Mouse (Mus musculus) adrenal gland, adult 2 months (tissue): ENCODE results near the gene Mmp10. TPM values are rescaled to one million over a fixed set of nuclear protein-coding genes. Genes with fewer than 3 reads are reported as not detected.

ENCODE experiments used
- DNase-seq: peaks from one replicate; pipeline ENCODE4 v3.0.0; 2021
- long read RNA-seq: library from polyadenylated mRNA; stranded (forward); transcript quantifications from one replicate; pipeline ENCODE4 v2.0.0, GENCODE M21; 2021
- polyA plus RNA-seq: library from polyadenylated mRNA; depleted of rRNA; stranded (reverse); fragments of >200 nt; gene quantifications from 2 replicates; pipeline ENCODE4 v1.2.3, GENCODE M21; 2012; rRNA removed
- total RNA-seq, 2 experiments: library from RNA; stranded (reverse); gene quantifications; 2 replicates each; pipeline ENCODE4 v1.2.3; 2021

The Mmp10 gene
- not detected for total RNA-seq
- polyA plus RNA-seq: not detected in 2 replicates
- long read RNA-seq: 0 reads

DNA sequence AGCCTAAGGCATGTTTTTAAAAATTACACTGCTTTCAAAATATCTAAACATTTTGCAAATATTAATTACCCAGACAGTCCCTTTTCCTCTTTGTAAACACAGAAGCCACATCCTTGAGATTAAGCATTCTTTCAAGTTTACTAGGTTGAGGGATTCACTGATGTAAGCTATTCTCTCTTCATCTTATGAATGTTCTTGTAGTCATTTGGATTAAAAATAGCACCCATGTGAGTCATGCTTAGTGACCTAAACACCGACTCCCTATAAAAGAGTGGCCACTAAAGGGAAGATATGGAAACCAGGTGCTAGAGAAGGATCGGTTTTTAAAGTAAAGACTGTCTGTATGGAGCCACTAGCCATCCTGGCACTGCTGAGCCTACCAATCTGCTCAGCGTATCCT, at the start of gene Mmp10:
Gene Mmp10 (plus strand): TSS at position 302 of the 400 bp plus-strand sequence.
- no peak for DNase-seq

DNA sequence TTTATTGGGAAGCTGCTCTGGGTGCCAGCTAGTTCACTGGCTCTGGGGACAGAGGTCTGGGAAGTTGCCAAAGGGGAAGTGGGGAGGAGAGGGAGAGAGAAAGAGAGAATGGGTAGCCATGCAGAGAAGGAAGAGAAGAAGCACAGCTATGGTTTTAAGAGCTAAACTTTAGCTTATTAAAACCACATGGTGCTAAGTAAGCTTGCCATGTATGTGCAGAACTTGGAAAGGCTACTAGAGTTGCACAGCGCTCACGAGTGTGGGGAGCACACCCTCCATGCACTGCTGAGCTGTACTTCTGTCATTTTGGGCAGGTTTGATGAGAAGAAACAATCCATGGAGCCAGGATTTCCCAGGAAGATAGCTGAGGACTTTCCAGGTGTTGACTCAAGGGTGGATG, 48.9 kb upstream of the Mmp10 start:
- DNase-seq: no peak

GRCm38 (mm10) chr9:7470262-7470661, 31.9 kb upstream of the Mmp10 start:
- DNase-seq: no peak

GRCm38 (mm10) chr9:7483684-7484394, 18.3 kb upstream of the Mmp10 start:
- DNase-seq: no peak

- DNase-seq: no peak
Observed at GRCm38 (mm10) chr9:7501138-7501537, 1.0 kb upstream of the Mmp10 start.

GRCm38 (mm10) chr9:7507321-7507876, 5.2 kb downstream of the Mmp10 start:
- DNase-seq: no peak

DNA sequence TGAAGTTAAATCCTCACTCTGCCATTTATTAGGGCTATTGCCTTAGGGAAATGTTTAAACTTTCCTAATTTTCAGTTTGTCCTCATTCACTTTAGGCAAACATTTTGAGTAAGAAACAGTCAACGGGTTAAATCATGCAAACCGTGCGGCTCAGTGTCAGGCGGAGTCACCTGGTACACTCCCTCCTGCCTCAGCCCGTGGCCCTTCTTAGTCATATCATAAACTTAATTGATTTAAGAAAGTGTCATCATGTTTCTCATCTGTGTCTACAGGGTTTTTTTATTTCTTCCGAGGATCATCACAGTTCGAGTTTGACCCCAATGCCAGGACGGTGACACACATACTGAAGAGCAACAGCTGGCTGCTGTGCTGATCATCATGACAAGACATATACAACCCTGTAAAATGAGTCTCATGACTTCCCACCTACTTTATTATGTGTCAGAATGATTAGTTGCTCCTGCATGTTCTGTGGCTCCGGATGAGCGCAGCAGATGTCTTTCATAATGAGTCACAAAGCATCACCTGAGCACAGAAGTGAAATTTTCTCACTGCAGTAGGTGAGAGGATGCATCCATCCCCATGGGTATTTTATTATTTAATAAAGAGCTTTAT, 7.6 kb downstream of the Mmp10 start:
- no peak for DNase-seq

- DNase-seq: no peak
Observed at GRCm38 (mm10) chr9:7517944-7518571, 15.9 kb downstream of the Mmp10 start.

DNA sequence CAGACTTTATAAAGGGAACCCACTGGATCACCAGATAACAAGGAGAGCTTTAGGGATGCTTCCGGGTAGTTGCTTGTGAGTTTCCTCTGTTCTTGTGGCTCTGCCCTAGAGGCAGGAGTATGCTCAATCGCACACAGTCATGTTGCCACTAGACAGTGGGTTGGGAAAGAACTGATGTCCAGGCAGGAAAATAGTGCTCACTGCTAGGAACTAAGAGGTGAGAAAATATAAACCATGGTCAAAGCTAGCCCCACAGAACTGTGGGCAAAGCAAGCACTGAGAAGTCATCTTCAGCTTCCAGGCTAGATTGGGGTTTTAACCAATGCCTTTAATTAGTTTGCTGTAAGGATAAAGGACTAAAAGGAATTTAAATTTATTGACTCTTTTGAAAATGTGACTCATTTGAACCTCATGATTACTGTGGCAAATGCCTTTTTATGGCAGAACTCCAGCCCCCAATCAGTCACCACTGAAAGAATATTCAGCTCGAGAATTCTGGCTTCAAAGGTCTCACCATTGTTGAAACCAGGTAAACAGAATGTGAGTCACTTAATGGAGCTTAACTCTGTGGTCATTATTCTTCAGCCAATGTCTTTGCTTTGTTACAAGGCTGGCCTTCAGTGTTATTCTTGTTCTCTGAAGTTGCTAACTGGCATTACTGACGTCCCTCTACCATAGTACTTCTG, 24.2 kb downstream of the Mmp10 start:
- DNase-seq: peak; percentile 24

GRCm38 (mm10) chr9:7542763-7543162, 40.6 kb downstream of the Mmp10 start:
- DNase-seq: no peak

DNA sequence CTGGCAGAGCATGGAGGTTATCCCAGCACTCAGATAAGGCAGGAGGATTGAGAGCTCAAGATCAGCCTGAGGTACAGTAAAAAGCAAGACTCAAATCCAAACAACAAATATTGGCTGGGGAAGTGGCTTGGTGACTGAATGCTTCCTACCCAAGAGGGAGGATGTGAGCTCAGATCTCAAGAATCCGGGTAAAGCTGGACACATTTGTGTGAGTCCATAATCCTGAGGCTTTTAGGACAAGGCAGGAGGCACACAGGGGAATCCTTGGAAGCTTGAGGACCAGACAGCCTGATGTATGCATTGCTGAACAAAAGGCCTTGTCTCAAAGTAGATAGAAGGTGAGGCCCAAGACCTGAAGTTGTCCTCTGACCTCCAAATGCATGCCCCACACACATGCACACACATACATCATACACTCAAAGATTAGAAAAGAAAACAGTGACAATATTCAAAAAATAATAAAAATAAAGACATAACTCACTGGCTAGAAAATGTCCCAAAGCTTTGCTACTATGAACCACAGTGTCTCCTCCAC, 42.8 kb downstream of the Mmp10 start:
- no peak for DNase-seq

- peak; percentile 24 for DNase-seq
Observed at GRCm38 (mm10) chr9:7545471-7545870, 43.3 kb downstream of the Mmp10 start.

DNA sequence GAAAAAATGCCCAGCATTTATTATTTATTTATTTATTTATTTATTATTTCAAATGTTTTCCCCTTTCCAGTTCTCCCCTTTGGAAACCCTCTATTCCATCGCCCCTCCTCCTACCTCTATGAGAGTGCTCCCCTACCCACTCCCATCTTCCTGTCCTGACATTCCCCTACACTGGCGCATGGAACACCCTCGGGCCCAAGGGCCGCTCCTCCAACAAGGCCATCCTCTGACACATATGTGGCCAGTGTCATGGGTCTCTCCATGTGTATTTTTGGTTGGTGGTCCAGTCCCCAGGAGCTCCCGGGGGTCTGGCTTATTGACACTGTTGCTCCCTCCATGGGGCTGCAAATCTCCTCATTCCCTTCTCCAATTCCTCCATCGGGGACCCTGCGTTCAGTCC, 43.8 kb downstream of the Mmp10 start:
- no peak for DNase-seq

DNA sequence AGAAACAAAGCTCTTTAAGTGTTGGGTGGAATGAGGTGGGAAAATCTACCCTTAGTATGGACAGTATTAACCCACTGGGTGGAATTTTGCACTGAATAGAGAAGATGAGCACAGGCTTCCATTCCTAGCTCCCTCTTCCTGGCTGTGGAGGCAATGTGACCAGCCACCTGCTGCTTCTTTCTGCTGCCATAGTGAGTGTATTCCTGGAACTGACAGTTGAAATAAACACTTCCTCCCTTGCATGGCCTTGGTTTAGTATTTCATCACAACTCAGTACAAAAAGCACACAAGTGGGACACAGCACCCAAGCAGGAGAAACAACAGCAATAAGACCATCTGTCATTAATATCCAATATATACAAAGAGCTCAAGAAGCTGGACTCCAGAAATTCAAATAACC, 49.8 kb downstream of the Mmp10 start:
- no peak for DNase-seq

DNA sequence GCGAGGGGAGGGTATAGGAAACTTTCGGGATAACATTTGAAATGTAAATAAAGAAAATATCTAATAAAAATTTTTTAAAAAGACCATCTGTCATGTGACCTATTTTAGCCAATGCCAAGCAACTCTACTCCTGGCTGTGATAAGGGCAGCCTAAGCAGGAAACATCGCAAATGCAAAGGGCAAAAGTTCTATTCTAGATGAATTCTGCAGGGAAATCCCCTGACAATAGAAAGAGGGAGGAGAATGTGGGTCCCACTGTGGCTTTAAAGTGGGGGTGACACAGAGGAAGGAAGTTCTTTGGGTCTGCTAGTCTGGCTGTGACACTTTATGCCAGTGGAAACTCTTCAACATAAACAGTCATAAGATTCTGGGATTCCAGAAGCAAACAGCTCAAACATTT, 51.4 kb downstream of the Mmp10 start:
- no peak for DNase-seq

DNA sequence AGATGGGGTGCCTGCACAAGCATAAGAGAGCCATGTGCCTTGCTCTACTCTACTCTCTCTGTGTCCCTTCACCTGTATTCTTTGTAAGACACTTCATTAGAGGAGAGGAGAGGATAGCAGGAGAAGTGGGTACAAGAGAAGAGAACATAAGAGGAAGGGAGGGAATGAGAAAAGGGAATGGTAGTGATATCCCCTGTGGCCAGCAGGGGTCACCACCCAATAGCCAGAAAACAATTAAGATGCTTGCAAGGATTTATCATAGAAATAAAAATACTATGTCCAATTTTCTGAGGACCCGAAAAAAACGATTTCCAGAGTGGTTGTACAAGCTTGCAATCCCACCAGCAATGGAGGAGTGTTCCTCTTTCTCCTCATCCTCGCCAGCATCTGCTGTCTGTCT, 52.2 kb downstream of the Mmp10 start:
- peak; percentile 34 for DNase-seq

DNA sequence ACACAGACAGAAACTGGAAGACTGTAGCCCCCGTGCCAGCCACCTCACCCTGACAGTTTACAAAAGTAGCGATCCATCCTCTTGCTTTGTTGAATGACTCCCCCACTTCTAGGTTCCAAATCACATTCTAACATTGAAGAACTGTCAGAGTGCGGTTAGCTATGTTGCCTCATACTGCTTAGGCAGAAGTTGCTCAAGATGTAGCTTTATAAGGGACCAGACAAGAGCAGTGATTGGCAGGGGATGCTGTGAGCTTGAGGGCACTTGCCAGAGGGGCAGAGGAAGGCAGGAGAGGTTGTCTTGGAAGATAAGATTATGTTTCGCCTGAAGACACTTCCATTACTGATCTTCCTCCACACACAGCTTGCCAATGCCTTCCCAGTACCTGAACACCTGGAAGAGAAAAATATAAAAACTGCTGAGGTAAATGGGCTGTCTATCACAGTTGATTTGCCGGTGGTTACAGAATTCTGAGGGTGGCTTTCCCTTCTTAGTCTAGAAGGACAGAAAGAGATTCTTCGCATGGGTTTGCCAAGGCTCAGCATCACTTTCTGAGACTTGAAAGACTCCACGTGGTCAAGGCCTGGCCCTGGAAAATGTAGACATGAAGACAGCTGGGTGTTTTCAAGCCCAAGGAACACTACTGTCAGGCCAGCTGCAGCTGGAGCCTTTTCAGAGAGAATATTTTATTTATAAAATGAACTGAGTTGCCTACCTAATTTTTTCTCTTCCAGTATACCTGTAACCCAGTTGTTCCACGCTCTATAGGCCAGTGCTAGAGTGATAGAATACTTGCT, 56.3 kb downstream of the Mmp10 start, which contains the start of gene Mmp8:
Gene Mmp8 (plus strand): TSS at position 236 of the 797 bp plus-strand sequence.
- DNase-seq: no peak
